Mouse (Mus musculus) thymus, adult 2 months (tissue): ENCODE measurements around the gene Nupl2. TPM values are rescaled to one million over a fixed set of nuclear protein-coding genes. Genes with fewer than 3 reads are reported as not detected.

Experiments
- DNase-seq: peaks from one replicate; pipeline ENCODE4 v3.0.0; 2021
- H3K27ac ChIP-seq: fragments of 200-500 bp; 2 replicates; pipeline ENCODE4 v1.5.1; 2012; ENCODE audit warnings: low read length, control low read depth; ENCODE audit not compliant: control insufficient read depth, insufficient read depth
- H3K27me3 ChIP-seq: fragments of 200-500 bp; 2 replicates; pipeline ENCODE4 v1.6.1; 2012; ENCODE audit warnings: mild to moderate bottlenecking, low read length, moderate library complexity, mixed read lengths; ENCODE audit not compliant: control insufficient read depth, insufficient read depth
- H3K36me3 ChIP-seq: fragments of 200-500 bp; 2 replicates; pipeline ENCODE4 v1.6.1; 2012; ENCODE audit warnings: mild to moderate bottlenecking, low read length, moderate library complexity; ENCODE audit not compliant: control insufficient read depth, insufficient read depth
- H3K4me1 ChIP-seq: fragments of 200-500 bp; replicated peaks from 2 replicates; pipeline ENCODE4 v1.6.1; 2012; ENCODE audit warnings: low read length; ENCODE audit not compliant: control insufficient read depth, insufficient read depth
- H3K4me3 ChIP-seq: fragments of 200-500 bp; 2 replicates; pipeline ENCODE4 v1.5.1; 2012; ENCODE audit warnings: mild to moderate bottlenecking, low read length, control low read depth, moderate library complexity; ENCODE audit not compliant: control insufficient read depth, insufficient read depth
- CTCF ChIP-seq: fragments of 200-500 bp; IDR thresholded peaks from 2 replicates; pipeline ENCODE4 v1.5.1; 2012; ENCODE audit warnings: mild to moderate bottlenecking, control low read depth, low read length, moderate library complexity, borderline replicate concordance; ENCODE audit not compliant: control insufficient read depth, poor library complexity, insufficient read depth; ENCODE audit errors: extremely low read depth
- POLR2A ChIP-seq: fragments of 200-500 bp; IDR thresholded peaks from 2 replicates; pipeline ENCODE4 v1.6.1; 2012; ENCODE audit warnings: mild to moderate bottlenecking, low read length, control low read depth, moderate library complexity; ENCODE audit not compliant: control insufficient read depth, poor library complexity, insufficient read depth; ENCODE audit errors: extremely low read depth
- WGBS: fragments of 180-500 bp; shearing (Covaris S2); methylation state at CpG from one replicate; pipeline ENCODE4 v1.1.7; 2018; 5-methylcytosine and 5-hydroxymethylcytosine counted together
- polyA plus RNA-seq: library from polyadenylated mRNA; depleted of rRNA; stranded (reverse); fragments of >200 nt; gene quantifications from 2 replicates; pipeline ENCODE4 v1.2.3, GENCODE M21; 2012; rRNA removed

Nupl2 gene
- polyA plus RNA-seq, 1 experiment, result 6.0 TPM

GRCm38 (mm10) chr5:24201006-24201405 lies 36.2 kb downstream of the Nupl2 start:
- DNase-seq, result no peak
- no peak overlapping the region for H3K27ac ChIP-seq
- WGBS, result 18% methylated on average over 4 of the region's 4 CpGs
- H3K4me1 ChIP-seq, result no peaks in the 10 kb centered on the region
- no peaks in the 10 kb centered on the region for H3K36me3 ChIP-seq
- no peak overlapping the region for H3K4me3 ChIP-seq
- no peak for TF ChIP-seq POLR2A
- TF ChIP-seq CTCF, result no peak
- no peaks in the 10 kb centered on the region for H3K27me3 ChIP-seq

- Histone ChIP-seq H3K27ac (no peak overlapping the region), H3K27me3 (no peaks in the 10 kb centered on the region), H3K36me3 (no peaks in the 10 kb centered on the region), H3K4me3 (no peak overlapping the region), H3K4me1 (no peaks in the 10 kb centered on the region)
- no peak for DNase-seq
- 91% methylated on average over 5 of the region's 5 CpGs for WGBS
- no peak for TF ChIP-seq CTCF
- TF ChIP-seq POLR2A, result no peak
Measured at GRCm38 (mm10) chr5:24202492-24202891, 37.7 kb downstream of the Nupl2 start.

DNA sequence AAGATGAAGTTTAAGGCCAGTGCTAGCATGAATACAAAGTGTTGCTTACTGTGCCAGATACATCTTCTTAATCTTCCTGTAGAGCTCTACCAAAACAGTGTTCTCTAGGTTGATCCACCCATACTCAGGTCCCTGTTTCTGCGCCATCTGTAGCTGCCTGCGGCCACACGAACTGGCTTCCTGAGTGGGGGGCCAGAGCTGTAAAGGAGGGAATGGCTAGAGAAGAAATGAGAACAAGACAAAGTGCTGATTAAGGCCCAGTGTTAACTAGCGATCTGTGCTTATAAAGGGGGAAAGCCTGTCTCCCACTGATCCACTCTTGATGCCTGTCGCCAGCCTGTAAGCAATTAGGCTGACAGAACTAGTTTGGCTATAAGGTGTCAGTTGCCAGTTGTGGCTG lies 38.5 kb downstream of the Nupl2 start:
- DNase-seq, result no peak
- no peaks in the 10 kb centered on the region for H3K27me3 ChIP-seq
- no peaks in the 10 kb centered on the region for H3K4me1 ChIP-seq
- no peaks in the 10 kb centered on the region for H3K36me3 ChIP-seq
- H3K4me3 ChIP-seq, result no peak overlapping the region
- no peak for TF ChIP-seq POLR2A
- TF ChIP-seq CTCF, result no peak
- 93% methylated on average over 5 of the region's 5 CpGs for WGBS
- H3K27ac ChIP-seq, result no peak overlapping the region

- WGBS, result 82% methylated on average over 10 of the region's 10 CpGs
- H3K27me3 ChIP-seq, result no peaks in the 10 kb centered on the region
- no peak overlapping the region for H3K27ac ChIP-seq
- no peak overlapping the region for H3K4me3 ChIP-seq
- no peak for TF ChIP-seq CTCF
- TF ChIP-seq POLR2A, result no peak
- DNase-seq, result no peak
- H3K4me1 ChIP-seq, result no peaks in the 10 kb centered on the region
- H3K36me3 ChIP-seq, result no peaks in the 10 kb centered on the region
Measured at GRCm38 (mm10) chr5:24207965-24208364, 43.2 kb downstream of the Nupl2 start.

DNA sequence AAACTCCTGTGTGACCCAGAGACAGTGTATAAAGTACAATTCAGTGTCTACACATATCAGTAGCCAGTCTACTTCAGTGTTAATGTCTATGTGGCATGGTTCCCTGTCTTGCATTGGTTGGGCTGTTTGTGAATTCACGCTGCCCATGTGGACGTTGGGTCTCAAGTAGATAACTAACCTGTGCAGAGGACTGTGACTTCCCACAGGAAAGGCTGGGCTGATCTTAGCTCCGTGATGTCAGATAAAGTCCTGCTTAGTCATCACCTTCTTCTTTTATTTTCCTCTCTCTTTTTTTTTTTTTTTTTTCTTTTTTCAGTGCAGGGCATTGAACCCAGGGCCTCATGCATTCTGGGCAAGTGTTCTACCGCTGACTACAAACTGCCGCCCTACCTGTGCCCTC lies 43.7 kb downstream of the Nupl2 start:
- Histone ChIP-seq H3K27me3 (no peaks in the 10 kb centered on the region), H3K4me3 (no peak overlapping the region), H3K4me1 (no peaks in the 10 kb centered on the region), H3K27ac (no peak overlapping the region), H3K36me3 (no peaks in the 10 kb centered on the region)
- DNase-seq, result no peak
- WGBS, result 57% methylated on average over 5 of the region's 5 CpGs
- TF ChIP-seq POLR2A, result no peak
- TF ChIP-seq CTCF, result no peak

GRCm38 (mm10) chr5:24213861-24214546 lies 49.2 kb downstream of the Nupl2 start:
- H3K27me3 ChIP-seq, result no peaks in the 10 kb centered on the region
- no peak for TF ChIP-seq CTCF
- no peak for TF ChIP-seq POLR2A
- H3K4me3 ChIP-seq, result no peak overlapping the region
- H3K36me3 ChIP-seq, result no peaks in the 10 kb centered on the region
- H3K4me1 ChIP-seq, result no peaks in the 10 kb centered on the region
- no peak overlapping the region for H3K27ac ChIP-seq
- no peak for DNase-seq
- WGBS, result 74% methylated on average over 3 of the region's 3 CpGs

DNA sequence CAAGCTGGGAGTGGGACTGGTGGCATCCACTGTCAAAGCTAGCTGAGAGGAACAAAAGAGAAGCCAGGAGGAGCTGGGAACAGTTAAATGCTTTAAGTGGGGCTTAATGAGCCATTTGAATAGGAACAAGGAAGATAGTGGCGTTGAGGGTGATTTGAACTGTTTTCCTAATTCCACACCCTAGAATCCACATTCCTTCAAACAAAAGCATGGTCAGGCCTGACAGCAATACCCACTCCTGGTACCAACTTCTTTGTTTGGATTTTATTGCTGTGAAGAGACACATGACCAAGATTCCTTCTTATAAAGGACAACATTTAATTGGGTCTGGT lies 49.8 kb downstream of the Nupl2 start:
- DNase-seq, result no peak
- Histone ChIP-seq H3K27ac (no peak overlapping the region), H3K4me3 (no peak overlapping the region), H3K4me1 (no peaks in the 10 kb centered on the region), H3K27me3 (no peaks in the 10 kb centered on the region), H3K36me3 (no peaks in the 10 kb centered on the region)
- WGBS, result 96% methylated on average over 1 of the region's 1 CpGs
- no peak for TF ChIP-seq POLR2A
- no peak for TF ChIP-seq CTCF

DNA sequence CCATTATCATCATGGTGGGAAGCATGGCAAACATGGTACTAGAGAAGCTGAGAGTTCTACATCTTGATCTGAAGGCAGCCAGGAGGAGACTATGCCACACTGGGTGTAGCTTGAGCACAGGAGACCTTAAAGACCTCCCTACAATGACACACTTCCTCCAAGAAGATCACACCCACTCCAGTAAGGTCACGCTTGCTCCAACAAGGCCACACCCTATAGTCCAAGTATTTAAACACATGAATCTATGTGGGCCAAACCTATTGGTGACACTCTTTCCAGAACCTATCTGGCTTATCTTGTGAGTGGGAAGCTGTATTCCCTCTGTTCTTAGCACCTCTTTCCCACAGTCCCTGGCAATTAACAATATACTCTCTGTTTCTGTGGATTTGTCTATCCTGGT lies 50.1 kb downstream of the Nupl2 start:
- Histone ChIP-seq H3K36me3 (no peaks in the 10 kb centered on the region), H3K4me1 (no peaks in the 10 kb centered on the region), H3K4me3 (no peak overlapping the region), H3K27me3 (no peaks in the 10 kb centered on the region), H3K27ac (no peak overlapping the region)
- DNase-seq, result no peak
- no peak for TF ChIP-seq POLR2A
- TF ChIP-seq CTCF, result no peak
- WGBS, result 82% methylated on average over 1 of the region's 1 CpGs

Other genes with a start within 250 kb of the Nupl2 start
- 4.8 and 5.3 TPM in 2 replicates for gene Fam126a, start 134.3 kb upstream of the Nupl2 start, polyA plus RNA-seq
- gene Klhl7, start 64.4 kb upstream of the Nupl2 start, polyA plus RNA-seq, result 2.0 and 2.7 TPM in 2 replicates
- 187 and 196 TPM in 2 replicates for gene Kcnh2, start 186.6 kb downstream of the Nupl2 start, polyA plus RNA-seq
- gene Nos3, start 199.8 kb downstream of the Nupl2 start, polyA plus RNA-seq, result 3.7 and 5.7 TPM in 2 replicates
- gene Atg9b, start 227.2 kb downstream of the Nupl2 start, polyA plus RNA-seq, result 6.8 and 8.1 TPM in 2 replicates
- 78.2 and 85.0 TPM in 2 replicates for gene Abcb8, start 228.7 kb downstream of the Nupl2 start, polyA plus RNA-seq
- 2.1 and 2.6 TPM in 2 replicates for gene Asic3, start 248.4 kb downstream of the Nupl2 start, polyA plus RNA-seq